Mouse (Mus musculus): ENCODE data around the gene Nxnl2. TPM values are rescaled to one million over a fixed set of nuclear protein-coding genes. Genes with fewer than 3 reads are reported as not detected.
"Not testable (repeated sequence)": the region's sequence is repeated elsewhere in the genome, so short reads cannot be mapped to it uniquely, and the experiment has no call there.

The Nxnl2 gene
- total RNA-seq, 2 experiments from 2014 or later = 0.61 to 0.72 TPM

GRCm38 (mm10) chr13:51170215-51170614, 607 bp upstream of the Nxnl2 start:
- intact Hi-C loops (cut with DNase I) = loop anchor here (10.0 kb wide), 1 partner anchor 215 kb away; no protein-coding TSS in a partner anchor
- DNase-seq (ENCODE audit: low spot score in 2 of 2) = no peak

- intact Hi-C loops (cut with DNase I) = loop anchor here (10.0 kb wide), 1 partner anchor 218 kb away; no protein-coding TSS in a partner anchor
Measured at GRCm38 (mm10) chr13:51172601-51173000, 1.8 kb downstream of the Nxnl2 start.

GRCm38 (mm10) chr13:51178932-51179331, 8.1 kb downstream of the Nxnl2 start:
- intact Hi-C loops (cut with DNase I) = loop anchor here (10.0 kb wide), 1 partner anchor 224 kb away; no protein-coding TSS in a partner anchor
- DNase-seq (ENCODE audit: low spot score in 2 of 2) = no peak

More at GRCm38 (mm10) chr13:51172601-51173000, 1.8 kb downstream of the Nxnl2 start:
- DNase-seq (ENCODE audit: low spot score in 2 of 2) = no peak

- intact Hi-C loops (cut with DNase I) = loop anchor here (10.0 kb wide), 1 partner anchor 225 kb away; no protein-coding TSS in a partner anchor
- DNase-seq (ENCODE audit: low spot score in 2 of 2) = no peak
Measured at GRCm38 (mm10) chr13:51179362-51179761, 8.5 kb downstream of the Nxnl2 start.

- intact Hi-C loops (cut with DNase I) = no loop called here
- no peak for DNase-seq (ENCODE audit: low spot score in 2 of 2)
Measured at GRCm38 (mm10) chr13:51182236-51182635, 11.4 kb downstream of the Nxnl2 start.

GRCm38 (mm10) chr13:51184896-51185295, 14.1 kb downstream of the Nxnl2 start:
- no peak for DNase-seq (ENCODE audit: low spot score in 2 of 2)
- intact Hi-C loops (cut with DNase I) = no loop called here

- intact Hi-C loops (cut with DNase I) = loop anchor here (5.0 to 10.0 kb wide), 2 partner anchors 227 to 424 kb away; no protein-coding TSS in a partner anchor
- DNase-seq (ENCODE audit: low spot score in 2 of 2) = no peak
Measured at GRCm38 (mm10) chr13:51190336-51190735, 19.5 kb downstream of the Nxnl2 start.

- intact Hi-C loops (cut with DNase I) = loop anchor here (5.0 to 10.0 kb wide), 2 partner anchors 226 to 423 kb away; no protein-coding TSS in a partner anchor
- DNase-seq (ENCODE audit: low spot score in 2 of 2) = peak in 1 of 2 experiments; percentile 57
Measured at GRCm38 (mm10) chr13:51191416-51192140, 20.8 kb downstream of the Nxnl2 start.

- DNase-seq (ENCODE audit: low spot score in 2 of 2) = no peak
- intact Hi-C loops (cut with DNase I) = loop anchor here (5.0 to 10.0 kb wide), 2 partner anchors 223 to 421 kb away; no protein-coding TSS in a partner anchor
Measured at GRCm38 (mm10) chr13:51193893-51194292, 23.1 kb downstream of the Nxnl2 start.

GRCm38 (mm10) chr13:51197699-51198098, 26.9 kb downstream of the Nxnl2 start:
- no peak for DNase-seq (ENCODE audit: low spot score in 2 of 2)
- intact Hi-C loops (cut with DNase I) = loop anchor here (10.0 kb wide), 1 partner anchor 417 kb away; no protein-coding TSS in a partner anchor

- intact Hi-C loops (cut with DNase I) = loop anchor here (10.0 kb wide), 1 partner anchor 417 kb away; no protein-coding TSS in a partner anchor
- peak; percentile 54 to 78 for DNase-seq (ENCODE audit: low spot score in 2 of 2)
Measured at GRCm38 (mm10) chr13:51198186-51198585, 27.4 kb downstream of the Nxnl2 start.

- DNase-seq (ENCODE audit: low spot score in 2 of 2); intact Hi-C loops (cut with DNase I): not testable (repeated sequence)
Measured at GRCm38 (mm10) chr13:51201985-51202843, 31.4 kb downstream of the Nxnl2 start.

- DNase-seq (ENCODE audit: low spot score in 2 of 2) = peak; percentile 38 to 54
- intact Hi-C loops (cut with DNase I) = not testable (repeated sequence)
Measured at GRCm38 (mm10) chr13:51202844-51203173, 32.0 kb downstream of the Nxnl2 start.

GRCm38 (mm10) chr13:51203467-51203866, 32.6 kb downstream of the Nxnl2 start:
- no peak for DNase-seq (ENCODE audit: low spot score in 2 of 2)
- intact Hi-C loops (cut with DNase I) = no loop called here

- intact Hi-C loops (cut with DNase I); DNase-seq (ENCODE audit: low spot score in 2 of 2): not testable (repeated sequence)
Measured at GRCm38 (mm10) chr13:51204081-51204480, 33.3 kb downstream of the Nxnl2 start.

- intact Hi-C loops (cut with DNase I) = loop anchor here (1.0 kb wide), 1 partner anchor 210 kb away; no protein-coding TSS in a partner anchor
- peak; percentile 48 to 67 for DNase-seq (ENCODE audit: low spot score in 2 of 2)
Measured at GRCm38 (mm10) chr13:51207965-51208364, 37.1 kb downstream of the Nxnl2 start.

GRCm38 (mm10) chr13:51208378-51209100, 37.7 kb downstream of the Nxnl2 start:
- peak; percentile 62 to 78 for DNase-seq (ENCODE audit: low spot score in 2 of 2)
- intact Hi-C loops (cut with DNase I) = loop anchor here (1.0 kb wide), 1 partner anchor 210 kb away; no protein-coding TSS in a partner anchor

- no peak for DNase-seq (ENCODE audit: low spot score in 2 of 2)
- intact Hi-C loops (cut with DNase I) = no loop called here
Measured at GRCm38 (mm10) chr13:51210639-51211038, 39.8 kb downstream of the Nxnl2 start.

GRCm38 (mm10) chr13:51214746-51215145, 43.9 kb downstream of the Nxnl2 start:
- no peak for DNase-seq (ENCODE audit: low spot score in 2 of 2)
- intact Hi-C loops (cut with DNase I) = no loop called here

All from left cerebral cortex, postnatal 14 days (tissue).